Mouse (Mus musculus): ENCODE measurements around the gene Grid2.
"Not testable (repeated sequence)": the region's sequence is repeated elsewhere in the genome, so short reads cannot be mapped to it uniquely, and the experiment has no call there.

Grid2 gene

GRCm38 (mm10) chr6:63255826-63256555, at the start of gene Grid2:
Gene Grid2 (plus strand): TSS chr6:63255876.
- peak; percentile 84 for DNase-seq

- no peak for DNase-seq
These were observed 4.9 kb upstream of the Grid2 start for GRCm38 (mm10) chr6:63250738-63251137.

GRCm38 (mm10) chr6:63256556-63257405, 1.1 kb downstream of the Grid2 start:
- peak; percentile 81 for DNase-seq

GRCm38 (mm10) chr6:63257406-63257845, 1.8 kb downstream of the Grid2 start:
- peak; percentile 84 for DNase-seq

- peak; percentile 65 for DNase-seq
These were observed 2.2 kb downstream of the Grid2 start for GRCm38 (mm10) chr6:63257876-63258275.

- DNase-seq = no peak
These were observed 4.1 kb downstream of the Grid2 start for GRCm38 (mm10) chr6:63259764-63260163.

- DNase-seq = peak; percentile 21
These were observed 28.7 kb downstream of the Grid2 start for GRCm38 (mm10) chr6:63284419-63284818.

GRCm38 (mm10) chr6:63342438-63343004, 86.8 kb downstream of the Grid2 start:
- DNase-seq = no peak

- DNase-seq = no peak
These were observed 91.3 kb downstream of the Grid2 start for GRCm38 (mm10) chr6:63347015-63347414.

GRCm38 (mm10) chr6:63381061-63381611, 125.5 kb downstream of the Grid2 start:
- peak; percentile 24 for DNase-seq

- no peak for DNase-seq
These were observed 146.0 kb downstream of the Grid2 start for GRCm38 (mm10) chr6:63401698-63402097.

- DNase-seq = no peak
These were observed 161.9 kb downstream of the Grid2 start for GRCm38 (mm10) chr6:63417534-63417933.

- DNase-seq = no peak
These were observed 177.1 kb downstream of the Grid2 start for GRCm38 (mm10) chr6:63432751-63433150.

- no peak for DNase-seq
These were observed 192.5 kb downstream of the Grid2 start for GRCm38 (mm10) chr6:63448175-63448574.

- DNase-seq = no peak
These were observed 226.5 kb downstream of the Grid2 start for GRCm38 (mm10) chr6:63482141-63482540.

- no peak for DNase-seq
These were observed 259.3 kb downstream of the Grid2 start for GRCm38 (mm10) chr6:63515016-63515415.

GRCm38 (mm10) chr6:63515957-63516356, 260.3 kb downstream of the Grid2 start:
- no peak for DNase-seq

GRCm38 (mm10) chr6:63531751-63532150, 276.1 kb downstream of the Grid2 start:
- DNase-seq = peak; percentile 71

- no peak for DNase-seq
These were observed 277.2 kb downstream of the Grid2 start for GRCm38 (mm10) chr6:63532901-63533300.

GRCm38 (mm10) chr6:63547741-63548140, 292.1 kb downstream of the Grid2 start:
- DNase-seq = no peak

GRCm38 (mm10) chr6:63568741-63569140, 313.1 kb downstream of the Grid2 start:
- DNase-seq = not testable (repeated sequence)

GRCm38 (mm10) chr6:63590681-63591080, 335.0 kb downstream of the Grid2 start:
- DNase-seq = no peak

GRCm38 (mm10) chr6:63609570-63609969, 353.9 kb downstream of the Grid2 start:
- no peak for DNase-seq

Measured in cerebellum, adult 9-11 months (tissue).